Mouse (Mus musculus) myocyte (in vitro differentiated cells): Measurements from ENCODE around the gene Cfap74. TPM values are rescaled to one million over a fixed set of nuclear protein-coding genes. Genes with fewer than 3 reads are reported as not detected.

Experiments
- H3K27me3 ChIP-seq: one replicate; pipeline ENCODE4 v1.6.1; 2011; ENCODE audit not compliant: control insufficient read depth, insufficient read depth, insufficient read length
- H3K36me3 ChIP-seq: one replicate; pipeline ENCODE4 v1.6.1; 2011; ENCODE audit not compliant: control insufficient read depth, insufficient read depth
- H3K4me2 ChIP-seq: one replicate; pipeline ENCODE4 v1.6.1; 2011; ENCODE audit warnings: low read depth, control low read depth
- H3K4me3 ChIP-seq: one replicate; pipeline ENCODE4 v1.5.1; 2011; ENCODE audit warnings: mild to moderate bottlenecking, control low read depth, moderate library complexity
- H3K79me2 ChIP-seq: one replicate; pipeline ENCODE4 v1.6.1; 2011; ENCODE audit not compliant: control insufficient read depth, insufficient read depth
- H3ac ChIP-seq: one replicate; pipeline ENCODE4 v1.6.1; 2011; ENCODE audit not compliant: control insufficient read depth, insufficient read length
- CEBPB ChIP-seq: IDR thresholded peaks from 2 replicates; pipeline ENCODE4 v1.6.1; 2011; ENCODE audit warnings: mild to moderate bottlenecking, moderate library complexity; ENCODE audit not compliant: poor library complexity, insufficient read depth, severe bottlenecking
- E2F4 ChIP-seq: IDR thresholded peaks from one replicate; pipeline ENCODE4 v1.6.1; 2011; ENCODE audit warnings: mild to moderate bottlenecking, control low read depth, moderate library complexity; ENCODE audit not compliant: insufficient read depth
- MAX ChIP-seq: IDR thresholded peaks from one replicate; pipeline ENCODE4 v1.6.1; 2011; ENCODE audit warnings: low read depth, mild to moderate bottlenecking, control low read depth
- MYOD1 ChIP-seq, 3 experiments: IDR thresholded peaks; one replicate each; pipeline ENCODE4 v1.6.1; 2011; ENCODE audit warnings: control low read depth in 2 of 3, low read depth in 2 of 3, mild to moderate bottlenecking in 2 of 3, moderate library complexity in 1 of 3; ENCODE audit not compliant: insufficient read length in 2 of 3, control insufficient read depth in 1 of 3
- MYOG ChIP-seq, 3 experiments: IDR thresholded peaks; one replicate each; pipeline ENCODE4 v1.6.1; 2011; ENCODE audit warnings: control low read depth in 2 of 3, low read depth in 2 of 3, mild to moderate bottlenecking in 2 of 3; ENCODE audit not compliant: insufficient read length in 2 of 3, control insufficient read depth in 1 of 3, insufficient read depth in 1 of 3
- POLR2A ChIP-seq: IDR thresholded peaks from one replicate; pipeline ENCODE4 v1.6.1; 2011; ENCODE audit warnings: low read depth, mild to moderate bottlenecking, control low read depth, moderate library complexity; ENCODE audit not compliant: insufficient read length
- POLR2AphosphoS2 ChIP-seq: IDR thresholded peaks from one replicate; pipeline ENCODE4 v1.6.1; 2011; ENCODE audit warnings: low read depth, control low read depth; ENCODE audit not compliant: insufficient read length
- REST ChIP-seq: IDR thresholded peaks from one replicate; pipeline ENCODE4 v1.6.1; 2011; ENCODE audit warnings: mild to moderate bottlenecking, control low read depth, moderate library complexity; ENCODE audit not compliant: insufficient read depth, insufficient read length
- SRF ChIP-seq: IDR thresholded peaks from one replicate; pipeline ENCODE4 v1.6.1; 2011; ENCODE audit warnings: low read depth; ENCODE audit not compliant: control insufficient read depth, insufficient read length
- TCF12 ChIP-seq: IDR thresholded peaks from one replicate; pipeline ENCODE4 v1.6.1; 2011; ENCODE audit warnings: mild to moderate bottlenecking, control low read depth; ENCODE audit not compliant: poor library complexity, insufficient read depth, severe bottlenecking
- TCF3 ChIP-seq: IDR thresholded peaks from one replicate; pipeline ENCODE4 v1.6.1; 2011; ENCODE audit warnings: low read depth, control low read depth; ENCODE audit not compliant: insufficient read length
- USF1 ChIP-seq: IDR thresholded peaks from one replicate; pipeline ENCODE4 v1.6.1; 2011; ENCODE audit warnings: low read depth, mild to moderate bottlenecking, control low read depth, moderate library complexity
- polyA plus RNA-seq: library from polyadenylated mRNA; unstranded; fragments of >200 nt; fragmentation: generic; extraction: Trizol; gene quantifications from one replicate; pipeline ENCODE4 v1.2.1, GENCODE M21; 2012; ENCODE audit warnings: missing spikeins

The Cfap74 gene
- polyA plus RNA-seq, 1 experiment, result 0.22 TPM

DNA sequence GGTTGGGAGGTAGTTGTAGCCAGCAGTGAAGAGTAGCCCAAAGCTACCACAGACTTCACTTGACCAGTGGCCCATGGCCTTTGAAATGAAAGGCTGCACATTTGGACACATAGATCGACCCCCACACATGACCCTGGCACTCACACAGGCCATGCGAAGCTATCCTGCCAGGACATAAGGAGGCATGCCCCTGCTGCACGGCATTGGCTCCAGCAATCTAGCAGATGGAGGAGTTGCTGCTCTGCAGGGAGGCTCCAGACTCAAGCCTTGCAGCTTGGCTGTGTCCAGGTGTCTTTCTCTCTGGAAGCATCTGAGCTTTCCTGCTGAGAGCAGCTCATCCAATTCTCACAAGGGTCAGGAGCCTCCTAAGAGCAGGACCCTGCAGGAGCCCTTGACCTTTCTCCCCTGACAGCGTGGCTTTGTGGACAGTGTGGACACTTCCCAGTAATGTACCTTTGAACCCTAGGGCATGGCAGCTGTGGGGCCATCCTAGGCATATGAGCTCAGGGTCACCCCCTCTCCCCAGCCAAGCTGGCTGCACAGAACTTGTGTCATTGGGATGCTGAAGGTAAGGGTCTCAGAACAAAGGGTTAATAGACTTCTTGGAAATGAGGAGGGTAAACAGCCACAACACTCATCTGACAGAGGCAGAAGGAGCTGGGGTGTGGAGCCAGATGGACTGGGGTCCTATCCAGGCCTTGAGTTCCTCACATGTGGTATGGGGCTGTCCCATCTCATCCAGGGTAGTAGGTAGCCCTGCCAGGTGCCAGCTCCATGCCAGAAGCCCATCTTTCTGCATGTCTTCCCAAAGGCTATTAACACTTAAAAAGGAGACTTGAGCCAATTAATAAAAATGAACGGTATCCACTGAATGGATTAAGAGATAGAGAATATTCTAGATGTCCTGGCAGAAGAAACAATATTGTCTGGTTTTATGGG, 36.9 kb upstream of the Cfap74 start:
- no peaks in the 10 kb centered on the region for H3K79me2 ChIP-seq
- H3K4me2 ChIP-seq, result no peak overlapping the region
- no peaks in the 10 kb centered on the region for H3K36me3 ChIP-seq
- H3ac ChIP-seq, result no peak overlapping the region
- H3K27me3 ChIP-seq, result peaks cover 74% of the 10 kb centered on the region
- TF ChIP-seq MYOD1 (IDR thresholded peaks at IDR 0.05; ENCODE audit: control insufficient read depth in 1 of 3, insufficient read length in 2 of 3, low read depth in 2 of 3), result no peak
- H3K4me3 ChIP-seq, result no peak overlapping the region

DNA sequence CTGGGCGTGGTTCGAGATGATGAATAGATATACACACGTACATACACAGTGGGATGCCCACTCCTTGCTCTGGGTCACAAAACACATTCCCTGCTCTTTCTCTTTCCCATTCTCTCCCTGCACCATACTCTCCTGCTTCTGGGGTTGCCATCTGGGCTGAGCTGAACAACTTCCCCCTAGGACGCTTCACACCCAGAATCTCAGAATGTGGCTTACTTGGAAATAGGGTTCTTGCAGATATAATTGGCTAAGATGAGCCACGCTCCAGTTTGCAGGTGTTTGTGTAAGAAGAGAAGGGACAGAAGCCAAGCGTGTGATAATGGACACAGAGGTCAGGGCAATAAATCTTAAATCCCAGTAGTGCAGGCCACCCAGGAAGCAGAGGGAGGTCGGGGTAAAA, 27.0 kb upstream of the Cfap74 start:
- H3K4me3 ChIP-seq, result no peak overlapping the region
- TF ChIP-seq MAX, result no peak
- TF ChIP-seq E2F4, result no peak
- TF ChIP-seq MYOD1 (IDR thresholded peaks at IDR 0.05; ENCODE audit: control insufficient read depth in 1 of 3, insufficient read length in 2 of 3, low read depth in 2 of 3), result no peak
- no peak for TF ChIP-seq POLR2A
- no peak for TF ChIP-seq USF1
- H3K36me3 ChIP-seq, result no peaks in the 10 kb centered on the region
- no peaks in the 10 kb centered on the region for H3K79me2 ChIP-seq
- peaks cover 76% of the 10 kb centered on the region for H3K27me3 ChIP-seq
- H3ac ChIP-seq, result no peak overlapping the region
- no peak overlapping the region for H3K4me2 ChIP-seq

DNA sequence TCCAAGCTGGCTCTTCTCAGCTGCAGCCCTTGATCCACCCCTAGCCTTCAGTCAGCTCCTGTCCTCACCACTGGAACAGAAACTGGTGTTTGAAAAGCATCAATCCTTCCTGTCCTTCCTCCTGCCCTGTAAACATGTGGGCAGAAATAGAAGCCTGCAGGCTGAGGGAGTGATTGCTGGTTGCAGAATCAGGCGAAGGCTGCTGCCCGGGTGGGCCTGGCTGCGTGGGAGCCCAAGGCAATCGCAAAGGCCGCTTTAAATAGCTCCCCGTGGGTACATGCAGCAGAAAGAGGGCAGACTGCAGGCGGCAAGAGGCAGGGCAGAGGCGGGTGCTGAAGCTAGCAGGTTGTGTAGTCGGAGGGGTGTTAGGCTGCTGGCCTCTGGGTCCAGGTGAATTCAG, 26.2 kb upstream of the Cfap74 start:
- Histone ChIP-seq H3K27me3 (peaks cover 76% of the 10 kb centered on the region), H3K79me2 (no peaks in the 10 kb centered on the region)
- TF ChIP-seq TCF12 (no peak), MYOD1 (IDR thresholded peaks at IDR 0.05; ENCODE audit: control insufficient read depth in 1 of 3, insufficient read length in 2 of 3, low read depth in 2 of 3) (no peak), POLR2A (no peak), POLR2AphosphoS2 (no peak), SRF (no peak), MAX (no peak), CEBPB (no peak), MYOG (IDR thresholded peaks at IDR 0.05; ENCODE audit: control insufficient read depth in 1 of 3, insufficient read depth in 1 of 3, insufficient read length in 2 of 3, low read depth in 2 of 3) (no peak), TCF3 (no peak), E2F4 (no peak), USF1 (no peak), REST (no peak)

GRCm38 (mm10) chr4:155383326-155383725, 25.7 kb upstream of the Cfap74 start:
- TF ChIP-seq E2F4 (no peak), MAX (no peak), MYOD1 (IDR thresholded peaks at IDR 0.05; ENCODE audit: control insufficient read depth in 1 of 3, insufficient read length in 2 of 3, low read depth in 2 of 3) (no peak), SRF (no peak), TCF12 (no peak), MYOG (IDR thresholded peaks at IDR 0.05; ENCODE audit: control insufficient read depth in 1 of 3, insufficient read depth in 1 of 3, insufficient read length in 2 of 3, low read depth in 2 of 3) (no peak), POLR2A (no peak), POLR2AphosphoS2 (no peak), REST (no peak), USF1 (no peak), CEBPB (no peak), TCF3 (no peak)
- Histone ChIP-seq H3K79me2 (no peaks in the 10 kb centered on the region), H3K4me3 (no peak overlapping the region), H3K27me3 (peaks cover 76% of the 10 kb centered on the region), H3K36me3 (no peaks in the 10 kb centered on the region), H3K4me2 (no peak overlapping the region), H3ac (no peak overlapping the region)

More for the DNA sequence above, 26.2 kb upstream of the Cfap74 start:
- Histone ChIP-seq H3K4me2 (no peak overlapping the region), H3ac (no peak overlapping the region), H3K36me3 (no peaks in the 10 kb centered on the region), H3K4me3 (no peak overlapping the region)

- Histone ChIP-seq H3ac (no peak overlapping the region), H3K79me2 (no peaks in the 10 kb centered on the region), H3K4me2 (no peak overlapping the region), H3K4me3 (no peak overlapping the region), H3K27me3 (peaks cover 79% of the 10 kb centered on the region), H3K36me3 (no peaks in the 10 kb centered on the region)
- TF ChIP-seq SRF (no peak), E2F4 (no peak), TCF3 (no peak), USF1 (no peak), POLR2AphosphoS2 (no peak), TCF12 (no peak), REST (no peak), CEBPB (no peak), POLR2A (no peak), MAX (no peak)
These were observed 21.8 kb upstream of the Cfap74 start for GRCm38 (mm10) chr4:155387166-155387565.
